Mouse (Mus musculus): ENCODE data around the gene Tcte2. TPM values are rescaled to one million over a fixed set of nuclear protein-coding genes. Genes with fewer than 3 reads are reported as not detected.
A peak's percentile ranks its signal among the peaks of the same experiment; 100 is the strongest.

Gene Tcte2
- polyA plus RNA-seq, 1 experiment: 0.97 TPM

- Histone ChIP-seq H3K4me3 (no peak overlapping the region), H3K4me2 (ENCODE audit: low read depth) (no peak overlapping the region), H3ac (ENCODE audit: control insufficient read depth, insufficient read length) (no peak overlapping the region), H3K27me3 (ENCODE audit: control insufficient read depth, insufficient read depth, insufficient read length) (no peaks in the 10 kb centered on the region), H3K79me2 (ENCODE audit: control insufficient read depth, insufficient read depth) (peaks cover 48% of the 10 kb centered on the region), H3K36me3 (ENCODE audit: control insufficient read depth, insufficient read depth) (no peaks in the 10 kb centered on the region)
- TF ChIP-seq MYOD1 (IDR thresholded peaks at IDR 0.05; ENCODE audit: control insufficient read depth in 1 of 3, insufficient read length in 2 of 3, low read depth in 2 of 3) (no peak), MYOG (IDR thresholded peaks at IDR 0.05; ENCODE audit: control insufficient read depth in 1 of 3, insufficient read depth in 1 of 3, insufficient read length in 2 of 3, low read depth in 2 of 3) (no peak), MAX (IDR thresholded peaks at IDR 0.05; ENCODE audit: low read depth) (no peak), E2F4 (IDR thresholded peaks at IDR 0.05; ENCODE audit: insufficient read depth) (no peak), TCF12 (IDR thresholded peaks at IDR 0.05; ENCODE audit: insufficient read depth, poor library complexity, severe bottlenecking) (no peak), CEBPB (IDR thresholded peaks at IDR 0.05; ENCODE audit: insufficient read depth, poor library complexity, severe bottlenecking) (no peak), USF1 (IDR thresholded peaks at IDR 0.05; ENCODE audit: low read depth) (no peak), REST (IDR thresholded peaks at IDR 0.05; ENCODE audit: insufficient read depth, insufficient read length) (no peak), POLR2A (IDR thresholded peaks at IDR 0.05; ENCODE audit: insufficient read length, low read depth) (no peak), TCF3 (IDR thresholded peaks at IDR 0.05; ENCODE audit: insufficient read length, low read depth) (no peak), POLR2AphosphoS2 (IDR thresholded peaks at IDR 0.05; ENCODE audit: insufficient read length, low read depth) (no peak), SRF (IDR thresholded peaks at IDR 0.05; ENCODE audit: control insufficient read depth, insufficient read length, low read depth) (no peak)
These were observed 21.8 kb upstream of the Tcte2 start for GRCm38 (mm10) chr17:13783469-13783868.

DNA sequence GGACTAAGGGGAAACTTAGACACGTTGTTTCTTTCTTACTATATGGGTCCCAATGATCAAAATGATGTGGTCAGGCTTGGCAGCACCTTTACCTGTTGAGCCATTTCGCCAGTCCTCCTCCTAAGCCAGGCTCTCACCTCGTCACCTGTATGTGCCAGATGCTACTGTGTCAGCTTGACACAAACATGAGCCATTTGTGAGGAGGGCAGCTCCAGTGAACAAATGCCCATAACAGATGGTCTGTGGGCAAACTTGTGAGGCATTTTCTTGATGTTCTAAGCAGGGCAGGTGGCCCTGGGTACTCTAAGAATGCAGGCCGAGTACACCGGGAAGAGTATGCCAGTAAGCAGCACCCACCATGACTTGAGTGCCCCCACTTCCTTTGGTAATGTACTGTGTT is 20.3 kb upstream of the Tcte2 start:
- H3K4me3 ChIP-seq: no peak overlapping the region
- H3K79me2 ChIP-seq (ENCODE audit: control insufficient read depth, insufficient read depth): peaks cover 61% of the 10 kb centered on the region
- TF ChIP-seq TCF12 (IDR thresholded peaks at IDR 0.05; ENCODE audit: insufficient read depth, poor library complexity, severe bottlenecking): no peak
- no peak for TF ChIP-seq USF1 (IDR thresholded peaks at IDR 0.05; ENCODE audit: low read depth)
- TF ChIP-seq MYOG (IDR thresholded peaks at IDR 0.05; ENCODE audit: control insufficient read depth in 1 of 3, insufficient read depth in 1 of 3, insufficient read length in 2 of 3, low read depth in 2 of 3): peak in 1 of 3 experiments; percentile 78
- peak; percentile 61 for TF ChIP-seq TCF3 (IDR thresholded peaks at IDR 0.05; ENCODE audit: insufficient read length, low read depth)
- peak in 2 of 3 experiments; percentile 11 to 56 for TF ChIP-seq MYOD1 (IDR thresholded peaks at IDR 0.05; ENCODE audit: control insufficient read depth in 1 of 3, insufficient read length in 2 of 3, low read depth in 2 of 3)
- no peak for TF ChIP-seq SRF (IDR thresholded peaks at IDR 0.05; ENCODE audit: control insufficient read depth, insufficient read length, low read depth)
- H3ac ChIP-seq (ENCODE audit: control insufficient read depth, insufficient read length): no peak overlapping the region
- no peak overlapping the region for H3K4me2 ChIP-seq (ENCODE audit: low read depth)
- no peaks in the 10 kb centered on the region for H3K36me3 ChIP-seq (ENCODE audit: control insufficient read depth, insufficient read depth)
- no peaks in the 10 kb centered on the region for H3K27me3 ChIP-seq (ENCODE audit: control insufficient read depth, insufficient read depth, insufficient read length)

DNA sequence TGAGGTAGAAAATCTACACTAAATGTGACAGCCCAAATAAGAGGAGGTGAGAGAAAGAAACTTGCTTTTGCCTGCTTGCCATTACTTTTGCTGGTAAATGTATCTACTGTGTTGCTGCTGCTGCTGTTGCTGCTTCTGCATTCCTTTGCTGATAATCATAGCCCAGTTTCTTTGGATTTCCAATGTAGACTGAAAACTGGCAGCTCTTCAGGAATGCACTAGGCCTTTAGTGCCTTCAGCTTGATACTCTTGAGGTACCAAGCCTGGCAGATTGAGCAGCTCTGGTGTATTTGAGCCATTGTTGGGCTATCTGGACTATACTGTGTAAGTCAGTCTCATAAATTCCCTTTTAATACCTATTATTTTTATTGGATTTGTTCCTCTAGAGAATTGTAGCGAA is 17.2 kb upstream of the Tcte2 start:
- no peak overlapping the region for H3K4me3 ChIP-seq
- H3K79me2 ChIP-seq (ENCODE audit: control insufficient read depth, insufficient read depth): peaks cover 53% of the 10 kb centered on the region
- no peaks in the 10 kb centered on the region for H3K27me3 ChIP-seq (ENCODE audit: control insufficient read depth, insufficient read depth, insufficient read length)
- H3K36me3 ChIP-seq (ENCODE audit: control insufficient read depth, insufficient read depth): no peaks in the 10 kb centered on the region
- TF ChIP-seq REST (IDR thresholded peaks at IDR 0.05; ENCODE audit: insufficient read depth, insufficient read length) (no peak), E2F4 (IDR thresholded peaks at IDR 0.05; ENCODE audit: insufficient read depth) (no peak), MYOG (IDR thresholded peaks at IDR 0.05; ENCODE audit: control insufficient read depth in 1 of 3, insufficient read depth in 1 of 3, insufficient read length in 2 of 3, low read depth in 2 of 3) (no peak), TCF3 (IDR thresholded peaks at IDR 0.05; ENCODE audit: insufficient read length, low read depth) (no peak)
- no peak overlapping the region for H3ac ChIP-seq (ENCODE audit: control insufficient read depth, insufficient read length)
- H3K4me2 ChIP-seq (ENCODE audit: low read depth): no peak overlapping the region

DNA sequence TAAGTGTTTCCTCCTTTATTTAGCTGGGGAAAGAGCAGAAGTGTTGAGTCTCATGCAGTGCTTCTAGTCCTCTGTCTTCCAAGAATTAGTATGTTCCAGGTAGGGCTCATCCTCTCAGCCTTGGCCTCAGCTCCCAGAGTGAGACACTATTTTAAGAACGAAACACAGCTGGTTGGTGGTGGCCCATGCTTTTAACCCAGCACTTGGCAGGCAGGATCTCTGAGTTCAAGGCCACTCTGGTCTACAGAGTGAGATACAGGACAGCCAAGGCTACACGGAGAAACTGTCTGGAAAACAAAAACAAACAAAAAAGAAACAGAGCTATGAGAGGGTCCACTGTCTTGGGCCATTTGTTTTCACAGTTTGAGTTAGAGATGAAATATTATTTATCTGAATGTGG is 16.1 kb upstream of the Tcte2 start:
- Histone ChIP-seq H3ac (ENCODE audit: control insufficient read depth, insufficient read length) (no peak overlapping the region), H3K79me2 (ENCODE audit: control insufficient read depth, insufficient read depth) (peaks cover 45% of the 10 kb centered on the region), H3K27me3 (ENCODE audit: control insufficient read depth, insufficient read depth, insufficient read length) (no peaks in the 10 kb centered on the region), H3K4me3 (no peak overlapping the region), H3K36me3 (ENCODE audit: control insufficient read depth, insufficient read depth) (no peaks in the 10 kb centered on the region), H3K4me2 (ENCODE audit: low read depth) (no peak overlapping the region)
- TF ChIP-seq TCF3 (IDR thresholded peaks at IDR 0.05; ENCODE audit: insufficient read length, low read depth) (no peak), CEBPB (IDR thresholded peaks at IDR 0.05; ENCODE audit: insufficient read depth, poor library complexity, severe bottlenecking) (no peak), SRF (IDR thresholded peaks at IDR 0.05; ENCODE audit: control insufficient read depth, insufficient read length, low read depth) (no peak), POLR2A (IDR thresholded peaks at IDR 0.05; ENCODE audit: insufficient read length, low read depth) (no peak), MAX (IDR thresholded peaks at IDR 0.05; ENCODE audit: low read depth) (no peak), USF1 (IDR thresholded peaks at IDR 0.05; ENCODE audit: low read depth) (no peak), MYOG (IDR thresholded peaks at IDR 0.05; ENCODE audit: control insufficient read depth in 1 of 3, insufficient read depth in 1 of 3, insufficient read length in 2 of 3, low read depth in 2 of 3) (no peak), POLR2AphosphoS2 (IDR thresholded peaks at IDR 0.05; ENCODE audit: insufficient read length, low read depth) (no peak), E2F4 (IDR thresholded peaks at IDR 0.05; ENCODE audit: insufficient read depth) (no peak)

- no peak for TF ChIP-seq TCF3 (IDR thresholded peaks at IDR 0.05; ENCODE audit: insufficient read length, low read depth)
- no peak for TF ChIP-seq TCF12 (IDR thresholded peaks at IDR 0.05; ENCODE audit: insufficient read depth, poor library complexity, severe bottlenecking)
- TF ChIP-seq USF1 (IDR thresholded peaks at IDR 0.05; ENCODE audit: low read depth): no peak
- no peak for TF ChIP-seq REST (IDR thresholded peaks at IDR 0.05; ENCODE audit: insufficient read depth, insufficient read length)
- no peak for TF ChIP-seq MYOD1 (IDR thresholded peaks at IDR 0.05; ENCODE audit: control insufficient read depth in 1 of 3, insufficient read length in 2 of 3, low read depth in 2 of 3)
- TF ChIP-seq MAX (IDR thresholded peaks at IDR 0.05; ENCODE audit: low read depth): no peak
- TF ChIP-seq POLR2AphosphoS2 (IDR thresholded peaks at IDR 0.05; ENCODE audit: insufficient read length, low read depth): no peak
- no peak for TF ChIP-seq CEBPB (IDR thresholded peaks at IDR 0.05; ENCODE audit: insufficient read depth, poor library complexity, severe bottlenecking)
- TF ChIP-seq E2F4 (IDR thresholded peaks at IDR 0.05; ENCODE audit: insufficient read depth): no peak
- TF ChIP-seq POLR2A (IDR thresholded peaks at IDR 0.05; ENCODE audit: insufficient read length, low read depth): no peak
- no peak for TF ChIP-seq MYOG (IDR thresholded peaks at IDR 0.05; ENCODE audit: control insufficient read depth in 1 of 3, insufficient read depth in 1 of 3, insufficient read length in 2 of 3, low read depth in 2 of 3)
- no peak for TF ChIP-seq SRF (IDR thresholded peaks at IDR 0.05; ENCODE audit: control insufficient read depth, insufficient read length, low read depth)
These were observed 7.6 kb upstream of the Tcte2 start for GRCm38 (mm10) chr17:13769256-13769655.

More at GRCm38 (mm10) chr17:13769256-13769655, 7.6 kb upstream of the Tcte2 start:
- Histone ChIP-seq H3K79me2 (ENCODE audit: control insufficient read depth, insufficient read depth) (peaks cover 65% of the 10 kb centered on the region), H3ac (ENCODE audit: control insufficient read depth, insufficient read length) (no peak overlapping the region), H3K36me3 (ENCODE audit: control insufficient read depth, insufficient read depth) (no peaks in the 10 kb centered on the region), H3K4me3 (no peak overlapping the region), H3K4me2 (ENCODE audit: low read depth) (no peak overlapping the region), H3K27me3 (ENCODE audit: control insufficient read depth, insufficient read depth, insufficient read length) (no peaks in the 10 kb centered on the region)
